Mouse (Mus musculus) megakaryocyte progenitor cell, adult 5-6 weeks (primary cell): Measurements from ENCODE around the gene Pirt. TPM values are rescaled to one million over a fixed set of nuclear protein-coding genes. Genes with fewer than 3 reads are reported as not detected.

Experiments used
- ATAC-seq: replicated peaks from 2 replicates; pipeline ENCODE4 v1.8.0; 2016; ENCODE audit warnings: mild to moderate bottlenecking, moderate TSS enrichment, inconsistent platforms; ENCODE audit not compliant: poor library complexity
- total RNA-seq, 2 experiments: library from RNA; stranded (forward) in 1 of 2; stranded (reverse) in 1 of 2; fragments of 157-497, 149-512 nt in 1 of 2; fragments of 200-1000 nt in 1 of 2; gene quantifications; 2 replicates each; pipeline versions ENCODE4 v1.2.3 to v1.2.4; 2015 to 2017

Gene Pirt
- not detected in 2 replicates for total RNA-seq (2015)
- total RNA-seq (2017): not detected in 2 replicates

GRCm38 (mm10) chr11:66911811-66912210, at the start of gene Pirt:
Gene Pirt, plus strand, starts transcription at chr11:66911981.
- ATAC-seq: no peak

GRCm38 (mm10) chr11:66871701-66872100, 40.1 kb upstream of the Pirt start:
- peak; percentile 63; the same call in 1 of the 2 replicates for ATAC-seq

GRCm38 (mm10) chr11:66872773-66873470, 38.9 kb upstream of the Pirt start:
- no peak for ATAC-seq

- no peak for ATAC-seq
These were observed 30.5 kb upstream of the Pirt start for GRCm38 (mm10) chr11:66881291-66881690.

- ATAC-seq: no peak
These were observed 29.3 kb upstream of the Pirt start for GRCm38 (mm10) chr11:66882224-66883040.

GRCm38 (mm10) chr11:66892536-66892935, 19.2 kb upstream of the Pirt start:
- no peak for ATAC-seq

- ATAC-seq: no peak
These were observed 13.0 kb upstream of the Pirt start for GRCm38 (mm10) chr11:66898747-66899146.

- ATAC-seq: peak; percentile 90
These were observed 12.4 kb upstream of the Pirt start for GRCm38 (mm10) chr11:66899426-66899825.

GRCm38 (mm10) chr11:66902801-66903200, 9.0 kb upstream of the Pirt start:
- ATAC-seq: no peak

- ATAC-seq: peak; percentile 99
These were observed 6.0 kb upstream of the Pirt start for GRCm38 (mm10) chr11:66905617-66906384.

- peak; percentile 60; the same call in 1 of the 2 replicates for ATAC-seq
These were observed 1.0 kb downstream of the Pirt start for GRCm38 (mm10) chr11:66912531-66913458.

- ATAC-seq: peak; percentile 57
These were observed 2.5 kb downstream of the Pirt start for GRCm38 (mm10) chr11:66914249-66914648.

- no peak for ATAC-seq
These were observed 8.2 kb downstream of the Pirt start for GRCm38 (mm10) chr11:66920012-66920411.

GRCm38 (mm10) chr11:66924095-66924823, 12.5 kb downstream of the Pirt start:
- ATAC-seq: no peak

GRCm38 (mm10) chr11:66928311-66928710, 16.5 kb downstream of the Pirt start:
- no peak for ATAC-seq

GRCm38 (mm10) chr11:66932827-66933599, 21.2 kb downstream of the Pirt start:
- ATAC-seq: no peak

- ATAC-seq: no peak
These were observed 22.8 kb downstream of the Pirt start for GRCm38 (mm10) chr11:66934428-66935173.

GRCm38 (mm10) chr11:66942011-66942410, 30.2 kb downstream of the Pirt start:
- ATAC-seq: no peak
